Mouse (Mus musculus) embryonic facial prominence, embryonic 10.5 days (tissue): ENCODE measurements around the gene Igsf11. TPM values are rescaled to one million over a fixed set of nuclear protein-coding genes. Genes with fewer than 3 reads are reported as not detected.

ENCODE experiments used
- DNase-seq: peaks from one replicate; pipeline ENCODE4 v3.0.0-alpha.2; 2017; ENCODE audit warnings: low spot score
- H3K27ac ChIP-seq: fragments of 300-500 bp; sonication (generic); replicated peaks from 2 replicates; pipeline ENCODE4 v1.5.1; 2016; ENCODE audit warnings: mild to moderate bottlenecking
- H3K27me3 ChIP-seq: fragments of 300-500 bp; sonication (generic); replicated peaks from 2 replicates; pipeline ENCODE4 v1.6.1; 2016; ENCODE audit warnings: low read depth, mild to moderate bottlenecking; ENCODE audit not compliant: poor library complexity, severe bottlenecking
- H3K36me3 ChIP-seq: fragments of 300-500 bp; sonication (generic); replicated peaks from 2 replicates; pipeline ENCODE4 v1.6.1; 2016; ENCODE audit warnings: mild to moderate bottlenecking, moderate library complexity
- H3K4me1 ChIP-seq: fragments of 300-500 bp; sonication (generic); 2 replicates; pipeline ENCODE4 v1.6.1; 2016
- H3K4me3 ChIP-seq: fragments of 300-500 bp; sonication (generic); 2 replicates; pipeline ENCODE4 v1.5.1; 2016; ENCODE audit warnings: mild to moderate bottlenecking, moderate library complexity
- H3K9me3 ChIP-seq: fragments of 300-500 bp; sonication (generic); 2 replicates; pipeline ENCODE4 v1.6.1; 2016; ENCODE audit warnings: mild to moderate bottlenecking
- WGBS: fragments of 180-500 bp; shearing (Covaris S2); methylation state at CpG from one replicate; pipeline ENCODE4 v1.1.7; 2016; 5-methylcytosine and 5-hydroxymethylcytosine counted together
- polyA plus RNA-seq: library from polyadenylated mRNA; unstranded; fragments of >200 nt; fragmentation: Nextera tagmentation; extraction: Ambion mirVana; gene quantifications from 2 replicates; pipeline ENCODE4 v1.2.1, GENCODE M21; 2016

Igsf11 gene
- polyA plus RNA-seq, 1 experiment from 2014 or later: 0.90 TPM

DNA sequence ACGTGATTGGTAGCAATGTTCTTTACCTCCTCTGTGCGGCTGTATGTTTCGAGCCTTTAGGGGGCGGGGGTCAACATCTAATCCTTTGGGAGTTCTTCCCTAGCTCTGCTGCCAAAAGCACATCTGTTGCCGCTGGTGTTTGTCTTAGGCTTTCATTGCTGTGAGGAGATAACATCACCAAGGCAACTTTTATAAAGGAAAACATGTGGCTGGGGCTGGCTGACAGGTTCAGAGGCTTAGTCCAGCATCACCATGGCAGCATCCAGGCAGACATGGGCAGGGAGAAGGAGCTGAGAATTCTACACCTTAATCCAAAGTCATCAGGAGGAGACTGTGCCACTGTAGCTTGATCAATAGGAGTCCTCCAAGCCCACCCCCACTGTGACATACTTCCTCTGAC lies 173.1 kb downstream of the Igsf11 start:
- Histone ChIP-seq H3K4me3 (no peak overlapping the region), H3K36me3 (no peaks in the 10 kb centered on the region), H3K27ac (no peak overlapping the region), H3K9me3 (no peaks in the 10 kb centered on the region), H3K27me3 (no peaks in the 10 kb centered on the region), H3K4me1 (peaks cover 9% of the 10 kb centered on the region)
- DNase-seq: peak; percentile 20
- WGBS: 50% methylated on average over 5 of the region's 5 CpGs

DNA sequence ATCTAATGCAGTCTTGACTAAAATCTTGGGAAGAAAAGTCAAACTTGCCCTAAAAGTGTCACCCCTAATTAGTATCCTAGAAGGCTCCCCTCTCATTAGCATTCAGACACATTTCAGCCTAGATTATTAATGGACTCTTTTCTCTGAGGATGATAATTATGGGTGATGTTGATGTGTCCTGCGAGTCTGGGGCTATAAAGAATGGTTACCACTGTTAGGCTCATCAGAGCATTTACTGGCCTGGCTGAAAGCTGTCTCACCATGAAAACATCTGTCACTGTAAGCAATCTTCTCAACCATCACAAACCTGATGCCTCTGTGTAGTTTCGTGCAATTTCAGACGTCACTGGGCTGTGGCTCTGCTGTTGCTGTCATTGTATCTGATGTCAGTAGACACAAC lies 179.0 kb downstream of the Igsf11 start:
- Histone ChIP-seq H3K36me3 (no peaks in the 10 kb centered on the region), H3K9me3 (no peaks in the 10 kb centered on the region), H3K27ac (no peak overlapping the region), H3K27me3 (no peaks in the 10 kb centered on the region), H3K4me3 (no peak overlapping the region), H3K4me1 (no peaks in the 10 kb centered on the region)
- no peak for DNase-seq
- WGBS: 70% methylated on average over 3 of the region's 3 CpGs

Other genes starting within 250 kb of the Igsf11 start
- 9.6 and 12.0 TPM in 2 replicates for gene Arhgap31, start 179.4 kb upstream of the Igsf11 start, polyA plus RNA-seq
- 26.2 and 27.8 TPM in 2 replicates for gene B4galt4, start 150.4 kb upstream of the Igsf11 start, polyA plus RNA-seq
- gene Upk1b, start 92.3 kb upstream of the Igsf11 start, polyA plus RNA-seq: 1.2 and 1.4 TPM in 2 replicates
- gene 4930435E12Rik, start 63.9 kb upstream of the Igsf11 start, polyA plus RNA-seq: not detected in 2 replicates